Mouse (Mus musculus) neural tube, embryonic 15.5 days (tissue): ENCODE data around the gene Cacna1e. TPM values are rescaled to one million over a fixed set of nuclear protein-coding genes. Genes with fewer than 3 reads are reported as not detected.

Experiments used
- ATAC-seq: fragments of 200-750 bp; cut with Nextera tagmentation; 2 replicates; pipeline ENCODE4 v1.8.0; 2017; ENCODE audit warnings: mild to moderate bottlenecking, moderate TSS enrichment, moderate library complexity; ENCODE audit not compliant: low FRiP score
- H3K27ac ChIP-seq: fragments of 300-500 bp; sonication (generic); replicated peaks from 2 replicates; pipeline ENCODE4 v1.5.1; 2015; ENCODE audit warnings: mild to moderate bottlenecking, inconsistent platforms
- H3K27me3 ChIP-seq: fragments of 300-500 bp; sonication (generic); replicated peaks from 2 replicates; pipeline ENCODE4 v1.6.1; 2015; ENCODE audit warnings: inconsistent platforms
- H3K36me3 ChIP-seq: fragments of 300-500 bp; sonication (generic); 2 replicates; pipeline ENCODE4 v1.6.1; 2015; ENCODE audit warnings: inconsistent platforms
- H3K4me1 ChIP-seq: fragments of 300-500 bp; sonication (generic); 2 replicates; pipeline ENCODE4 v1.6.1; 2015; ENCODE audit warnings: inconsistent platforms
- H3K4me2 ChIP-seq: fragments of 300-500 bp; sonication (generic); 2 replicates; pipeline ENCODE4 v1.6.1; 2015; ENCODE audit warnings: inconsistent platforms, mild to moderate bottlenecking, moderate library complexity
- H3K4me3 ChIP-seq: fragments of 300-500 bp; sonication (generic); replicated peaks from 2 replicates; pipeline ENCODE4 v1.5.1; 2015; ENCODE audit warnings: mild to moderate bottlenecking, inconsistent platforms
- H3K9ac ChIP-seq: fragments of 300-500 bp; sonication (generic); replicated peaks from 2 replicates; pipeline ENCODE4 v1.6.1; 2015; ENCODE audit warnings: mild to moderate bottlenecking, inconsistent platforms
- H3K9me3 ChIP-seq: fragments of 300-500 bp; sonication (generic); replicated peaks from 2 replicates; pipeline ENCODE4 v1.6.1; 2016; ENCODE audit warnings: inconsistent platforms
- WGBS: fragments of 180-500 bp; shearing (Covaris S2); methylation state at CpG from one replicate; pipeline ENCODE4 v1.1.7; 2015; ENCODE audit warnings: mixed read lengths; 5-methylcytosine and 5-hydroxymethylcytosine counted together
- polyA plus RNA-seq: library from polyadenylated mRNA; unstranded; fragments of >200 nt; fragmentation: Nextera tagmentation; extraction: Ambion mirVana; gene quantifications from 2 replicates; pipeline ENCODE4 v1.2.1, GENCODE M21; 2015

Cacna1e gene
- polyA plus RNA-seq, 1 experiment from 2014 or later: 17.1 TPM

- WGBS: 27% methylated on average over 10 of the region's 10 CpGs
Observed at GRCm38 (mm10) chr1:154831269-154832167, 52.8 kb downstream of the Cacna1e start.

DNA sequence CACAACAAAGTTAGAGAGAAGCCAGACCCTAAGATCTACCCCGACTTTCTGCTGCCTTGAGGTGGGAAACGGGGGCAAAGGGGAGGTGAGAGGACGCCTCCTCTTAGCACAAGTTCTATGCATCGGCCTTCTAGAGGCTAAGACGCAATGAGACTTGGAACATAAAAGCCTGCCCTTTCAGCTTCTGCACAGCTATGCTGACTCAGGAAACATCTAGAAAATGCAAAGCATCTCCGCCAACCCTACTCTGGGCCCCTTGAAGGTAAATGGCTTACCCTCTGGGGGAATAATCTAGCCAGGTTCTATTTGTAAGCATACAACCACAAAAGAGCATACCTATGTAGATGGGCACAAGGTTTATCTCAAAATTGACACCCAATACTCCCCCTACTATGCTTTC is 54.2 kb downstream of the Cacna1e start:
- H3K4me2 ChIP-seq: no peak overlapping the region
- no peak overlapping the region for H3K27ac ChIP-seq
- no peaks in the 10 kb centered on the region for H3K27me3 ChIP-seq
- no peak overlapping the region for H3K4me3 ChIP-seq
- ATAC-seq: no peak
- H3K9me3 ChIP-seq: no peaks in the 10 kb centered on the region
- WGBS: 89% methylated on average over 6 of the region's 6 CpGs
- no peaks in the 10 kb centered on the region for H3K4me1 ChIP-seq
- H3K9ac ChIP-seq: no peak overlapping the region
- H3K36me3 ChIP-seq: no peaks in the 10 kb centered on the region

More at GRCm38 (mm10) chr1:154831269-154832167, 52.8 kb downstream of the Cacna1e start:
- Histone ChIP-seq H3K4me1 (no peaks in the 10 kb centered on the region), H3K4me3 (no peak overlapping the region), H3K9me3 (no peaks in the 10 kb centered on the region), H3K27ac (no peak overlapping the region), H3K9ac (no peak overlapping the region), H3K4me2 (no peak overlapping the region), H3K36me3 (no peaks in the 10 kb centered on the region), H3K27me3 (no peaks in the 10 kb centered on the region)
- ATAC-seq: no peak; the same call in 1 of the 2 replicates

DNA sequence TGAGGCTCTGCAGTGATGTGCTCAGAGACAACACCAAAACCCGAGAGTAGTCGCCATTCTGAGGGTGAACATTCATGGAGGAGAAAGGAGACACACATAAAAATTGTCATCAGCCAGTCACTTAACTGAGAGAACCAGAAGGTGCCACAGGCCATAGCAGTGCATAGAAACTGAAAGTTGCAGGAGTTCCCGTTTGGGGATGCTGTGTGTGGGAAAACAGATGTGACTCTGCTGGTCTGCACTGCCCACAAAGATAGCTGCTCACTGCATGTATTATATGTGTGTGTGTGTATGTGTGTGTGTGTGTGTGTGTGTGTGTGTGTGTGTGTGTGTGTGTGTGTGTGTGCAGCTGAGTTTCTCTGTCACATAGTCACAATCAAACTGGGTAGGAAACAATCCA is 61.2 kb downstream of the Cacna1e start:
- no peaks in the 10 kb centered on the region for H3K9me3 ChIP-seq
- H3K27me3 ChIP-seq: no peaks in the 10 kb centered on the region
- WGBS: 80% methylated on average over 3 of the region's 3 CpGs
- ATAC-seq: no peak
- H3K27ac ChIP-seq: no peak overlapping the region
- H3K4me3 ChIP-seq: no peak overlapping the region
- H3K4me1 ChIP-seq: peaks cover 14% of the 10 kb centered on the region
- no peak overlapping the region for H3K4me2 ChIP-seq
- no peaks in the 10 kb centered on the region for H3K36me3 ChIP-seq
- no peak overlapping the region for H3K9ac ChIP-seq

DNA sequence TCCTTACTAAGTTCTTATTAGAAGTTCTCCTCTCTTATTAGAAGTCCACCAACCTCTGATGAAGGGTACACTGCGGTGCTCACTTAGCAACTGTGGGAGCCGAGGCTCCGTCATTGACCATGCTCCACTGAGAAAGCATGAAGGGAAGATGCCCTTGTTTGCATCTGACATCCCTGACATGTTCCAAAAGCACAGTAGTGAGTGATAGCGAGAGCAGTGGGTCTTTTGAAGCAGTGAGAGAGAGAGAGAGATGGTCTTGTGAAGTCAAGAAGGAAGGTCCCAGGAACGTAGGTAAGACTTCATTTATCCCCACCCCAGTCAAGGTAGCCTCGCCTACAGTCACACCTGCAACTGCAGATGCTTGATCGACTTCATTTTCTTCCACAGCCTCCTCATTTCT is 63.9 kb downstream of the Cacna1e start:
- no peak for ATAC-seq
- Histone ChIP-seq H3K4me1 (peaks cover 18% of the 10 kb centered on the region), H3K9me3 (no peaks in the 10 kb centered on the region), H3K4me3 (no peak overlapping the region), H3K36me3 (no peaks in the 10 kb centered on the region), H3K4me2 (no peak overlapping the region), H3K27ac (no peak overlapping the region), H3K27me3 (no peaks in the 10 kb centered on the region), H3K9ac (no peak overlapping the region)
- 95% methylated on average over 7 of the region's 7 CpGs for WGBS

- no peak overlapping the region for H3K4me3 ChIP-seq
- peaks cover 18% of the 10 kb centered on the region for H3K4me1 ChIP-seq
- no peaks in the 10 kb centered on the region for H3K36me3 ChIP-seq
- 87% methylated on average over 2 of the region's 2 CpGs for WGBS
- no peak overlapping the region for H3K4me2 ChIP-seq
- no peak for ATAC-seq
- H3K9me3 ChIP-seq: no peaks in the 10 kb centered on the region
- no peak overlapping the region for H3K27ac ChIP-seq
- H3K9ac ChIP-seq: no peak overlapping the region
- H3K27me3 ChIP-seq: no peaks in the 10 kb centered on the region
Observed at GRCm38 (mm10) chr1:154819960-154820359, 64.3 kb downstream of the Cacna1e start.

- H3K4me1 ChIP-seq: peaks cover 10% of the 10 kb centered on the region; the same call in 1 of the 2 replicates
- no peak overlapping the region for H3K27ac ChIP-seq
- no peak overlapping the region for H3K9ac ChIP-seq
- H3K27me3 ChIP-seq: no peaks in the 10 kb centered on the region
- 46% methylated on average over 1 of the region's 1 CpGs for WGBS
- no peak overlapping the region for H3K4me2 ChIP-seq
- no peak for ATAC-seq
- no peaks in the 10 kb centered on the region for H3K36me3 ChIP-seq
- no peak overlapping the region for H3K4me3 ChIP-seq
- H3K9me3 ChIP-seq: no peaks in the 10 kb centered on the region
Observed at GRCm38 (mm10) chr1:154818742-154819141, 65.6 kb downstream of the Cacna1e start.

DNA sequence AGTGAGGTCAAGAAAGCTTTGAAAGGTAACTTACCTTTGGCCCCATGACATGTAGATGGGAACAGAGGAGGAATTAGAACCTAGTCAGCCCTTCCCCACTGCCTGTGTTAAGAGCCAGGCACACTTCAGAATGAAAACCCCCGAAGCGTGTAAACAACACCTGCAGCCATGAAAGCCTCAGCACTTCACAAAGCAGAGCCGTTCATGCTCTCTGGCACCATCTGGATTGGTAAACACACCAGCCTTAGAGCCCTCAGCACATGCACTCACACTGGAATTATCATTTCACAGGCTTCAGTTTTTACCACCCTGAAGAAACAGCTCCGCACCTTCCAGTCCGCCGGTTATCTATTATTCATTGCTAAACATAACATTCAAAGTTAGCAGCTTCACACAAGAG is 67.5 kb downstream of the Cacna1e start:
- no peak overlapping the region for H3K4me3 ChIP-seq
- H3K27ac ChIP-seq: no peak overlapping the region
- H3K4me1 ChIP-seq: peaks cover 9% of the 10 kb centered on the region; the same call in 1 of the 2 replicates
- no peaks in the 10 kb centered on the region for H3K36me3 ChIP-seq
- H3K9me3 ChIP-seq: no peaks in the 10 kb centered on the region
- 60% methylated on average over 6 of the region's 6 CpGs for WGBS
- H3K4me2 ChIP-seq: no peak overlapping the region
- H3K27me3 ChIP-seq: no peaks in the 10 kb centered on the region
- no peak for ATAC-seq
- H3K9ac ChIP-seq: no peak overlapping the region

GRCm38 (mm10) chr1:154816267-154816666 is 68.0 kb downstream of the Cacna1e start:
- WGBS: 96% methylated on average over 3 of the region's 3 CpGs
- Histone ChIP-seq H3K4me1 (peaks cover 4% of the 10 kb centered on the region; the same call in 1 of the 2 replicates), H3K4me2 (no peak overlapping the region), H3K27ac (no peak overlapping the region), H3K27me3 (no peaks in the 10 kb centered on the region), H3K4me3 (no peak overlapping the region), H3K9ac (no peak overlapping the region), H3K36me3 (no peaks in the 10 kb centered on the region), H3K9me3 (no peaks in the 10 kb centered on the region)
- ATAC-seq: no peak

DNA sequence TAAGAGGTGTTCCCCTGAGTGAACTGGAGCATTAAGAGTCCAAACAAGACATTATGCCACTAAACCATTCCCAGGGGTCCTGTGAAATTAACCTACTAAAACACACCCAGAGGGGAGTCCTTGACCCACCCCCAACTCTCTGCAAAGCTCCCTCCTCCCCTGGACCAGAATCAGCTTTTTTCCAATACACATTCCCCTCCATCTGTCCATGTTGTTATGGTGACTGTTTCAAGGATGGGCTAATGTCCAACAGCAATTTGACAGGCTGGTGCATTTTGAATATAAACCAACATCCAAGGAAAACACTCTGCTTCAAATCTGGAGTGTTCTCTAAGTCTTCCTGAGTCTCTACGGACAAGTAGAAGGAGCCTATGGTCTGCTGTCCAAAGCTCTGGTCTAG is 78.6 kb downstream of the Cacna1e start:
- no peak overlapping the region for H3K9ac ChIP-seq
- no peaks in the 10 kb centered on the region for H3K9me3 ChIP-seq
- H3K36me3 ChIP-seq: no peaks in the 10 kb centered on the region
- H3K27me3 ChIP-seq: no peaks in the 10 kb centered on the region
- peaks cover 14% of the 10 kb centered on the region; the same call in 1 of the 2 replicates for H3K4me1 ChIP-seq
- no peak overlapping the region for H3K4me2 ChIP-seq
- no peak overlapping the region for H3K27ac ChIP-seq
- no peak for ATAC-seq
- no peak overlapping the region for H3K4me3 ChIP-seq
- 66% methylated on average over 1 of the region's 1 CpGs for WGBS

DNA sequence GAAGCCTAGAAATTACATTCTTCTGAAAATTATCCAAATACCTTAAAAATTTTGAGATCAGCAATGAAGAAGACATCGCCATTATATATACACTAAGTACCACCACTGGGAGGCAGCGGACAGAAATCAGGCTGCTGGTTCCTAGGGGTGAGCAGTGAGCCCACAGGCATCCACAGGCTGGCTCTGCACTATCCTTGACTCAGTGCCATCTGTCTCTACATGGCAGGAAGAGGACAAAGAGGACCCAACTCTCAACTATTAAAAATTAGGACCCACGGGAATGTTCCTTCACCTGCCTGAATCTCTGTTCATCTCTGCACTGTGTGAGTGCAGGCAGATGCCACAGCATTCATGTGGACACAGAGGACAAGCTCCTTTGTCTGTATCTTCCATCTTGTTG is 79.3 kb downstream of the Cacna1e start:
- H3K9me3 ChIP-seq: no peaks in the 10 kb centered on the region
- peaks cover 14% of the 10 kb centered on the region; the same call in 1 of the 2 replicates for H3K4me1 ChIP-seq
- H3K4me3 ChIP-seq: no peak overlapping the region
- no peak for ATAC-seq
- no peaks in the 10 kb centered on the region for H3K27me3 ChIP-seq
- H3K27ac ChIP-seq: no peak overlapping the region
- H3K36me3 ChIP-seq: no peaks in the 10 kb centered on the region
- H3K9ac ChIP-seq: no peak overlapping the region
- WGBS: 96% methylated on average over 3 of the region's 3 CpGs
- H3K4me2 ChIP-seq: no peak overlapping the region

DNA sequence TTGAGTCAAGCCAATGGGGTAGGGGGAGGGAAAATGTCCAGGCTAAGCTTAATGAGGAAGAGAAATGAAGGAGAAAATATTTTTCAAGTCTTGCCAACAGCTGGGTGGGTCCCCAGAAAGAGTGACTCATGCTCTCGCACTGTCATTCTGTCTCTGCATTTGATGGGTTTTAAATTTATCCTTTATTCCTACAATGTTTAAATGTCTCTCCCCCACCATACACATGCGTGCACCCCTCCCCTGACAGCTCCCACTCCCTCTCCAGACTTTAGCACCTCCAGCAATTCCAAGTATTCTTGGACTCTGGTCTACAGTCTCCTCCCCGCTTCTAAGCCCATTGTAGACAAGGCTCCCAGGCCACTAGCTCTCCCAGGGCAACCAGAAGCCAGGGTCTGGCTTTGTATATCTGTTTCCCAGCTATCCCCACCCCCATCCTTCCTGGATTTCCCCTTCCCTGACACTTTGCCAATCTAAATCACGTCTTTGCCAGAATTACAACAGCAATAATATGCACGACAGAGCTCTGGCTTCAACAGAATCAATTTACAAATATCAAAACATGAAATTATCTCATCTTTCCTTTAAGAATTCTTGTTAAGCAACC is 81.9 kb downstream of the Cacna1e start:
- 76% methylated on average over 5 of the region's 5 CpGs for WGBS

GRCm38 (mm10) chr1:154799257-154799656 is 85.0 kb downstream of the Cacna1e start:
- H3K4me2 ChIP-seq: no peak overlapping the region
- 82% methylated on average over 31 of the region's 31 CpGs for WGBS
- no peak overlapping the region for H3K9ac ChIP-seq
- H3K36me3 ChIP-seq: no peaks in the 10 kb centered on the region
- 0 out of 2 replicates have a peak, but pooled peaks cover 6% of the 10 kb centered on the region for H3K4me1 ChIP-seq
- no peak for ATAC-seq
- H3K4me3 ChIP-seq: no peak overlapping the region
- H3K9me3 ChIP-seq: no peaks in the 10 kb centered on the region
- no peak overlapping the region for H3K27ac ChIP-seq
- no peaks in the 10 kb centered on the region for H3K27me3 ChIP-seq

More for the DNA sequence above, 81.9 kb downstream of the Cacna1e start:
- no peak for ATAC-seq
- Histone ChIP-seq H3K9me3 (no peaks in the 10 kb centered on the region), H3K4me3 (no peak overlapping the region), H3K4me2 (no peak overlapping the region), H3K27me3 (no peaks in the 10 kb centered on the region), H3K9ac (no peak overlapping the region), H3K4me1 (peaks cover 14% of the 10 kb centered on the region; the same call in 1 of the 2 replicates), H3K27ac (no peak overlapping the region), H3K36me3 (no peaks in the 10 kb centered on the region)
